8 mouse cellular contexts compared by ENCODE assay signal in genomic region chr7:19770375-19770754, GRCm38 (mm10). TPM values are rescaled to one million over a fixed set of nuclear protein-coding genes. Genes with fewer than 3 reads are reported as not detected.
DNase-seq lines count a peak whose midpoint lies in the region; ATAC-seq lines count a peak whose summit lies in the region.
"Had no signal": no experiment of that assay in that cellular context is flagged by ENCODE, and none has a peak within 500 bp of the region (broad histone marks: within the 10 kb centered on the region; RNA-seq: fewer than 3 reads in every experiment).

No protein-coding gene starts in this region.

- H3K4me3 ChIP-seq in limb, embryonic 13.5 days, result peak overlapping the region; percentile 56
- peak overlapping the region; percentile 35 for H3K4me3 ChIP-seq in midbrain, embryonic 15.5 days
- peak overlapping the region; percentile 62 for H3K4me3 ChIP-seq in stomach, embryonic 14.5 days (ENCODE audit: low read depth, low read length)

- H3K27ac ChIP-seq in limb, embryonic 13.5 days, result peak overlapping the region; percentile 56; the same call in 1 of the 2 replicates
- no peak overlapping the region for H3K27ac ChIP-seq in midbrain, embryonic 15.5 days
- peak overlapping the region; percentile 68; the same call in 1 of the 2 replicates for H3K27ac ChIP-seq in stomach, embryonic 14.5 days (ENCODE audit: low read length)

- peak; percentile 66 for ATAC-seq in common myeloid progenitor, adult 5-6 weeks (replicated peaks; ENCODE audit: low read depth, poor library complexity, severe bottlenecking)
- ATAC-seq in limb, embryonic 13.5 days (ENCODE audit: low FRiP score, low read depth), result peak; percentile 83
- ATAC-seq in midbrain, embryonic 15.5 days (replicated peaks), result peak; percentile 77
- ATAC-seq in stomach, embryonic 14.5 days (ENCODE audit: insufficient number of reproducible peaks, insufficient read depth, low FRiP score, low read depth), result peak; percentile 79

- H3K27me3 ChIP-seq in limb, embryonic 13.5 days, result 0 out of 2 replicates have a peak, but pooled peaks cover 14% of the 10 kb centered on the region
- H3K27me3 ChIP-seq in midbrain, embryonic 15.5 days (replicated peaks), result peaks cover 41% of the 10 kb centered on the region
- H3K27me3 ChIP-seq in stomach, embryonic 14.5 days (ENCODE audit: control insufficient read depth, insufficient read depth, low read length), result no peaks in the 10 kb centered on the region

- H3K9ac ChIP-seq in limb, embryonic 13.5 days, result peak overlapping the region; percentile 73
- peak overlapping the region; percentile 40 for H3K9ac ChIP-seq in midbrain, embryonic 15.5 days
- H3K9ac ChIP-seq in stomach, embryonic 14.5 days (replicated peaks; ENCODE audit: low read depth, low read length), result peak overlapping the region; percentile 65

- H3K36me3 ChIP-seq in limb, embryonic 13.5 days, result peaks cover 7% of the 10 kb centered on the region
- no peaks in the 10 kb centered on the region for H3K36me3 ChIP-seq in midbrain, embryonic 15.5 days (replicated peaks)
- peaks cover 6% of the 10 kb centered on the region for H3K36me3 ChIP-seq in stomach, embryonic 14.5 days (ENCODE audit: control insufficient read depth, insufficient read depth, low read length)

- peaks cover 33% of the 10 kb centered on the region for H3K4me1 ChIP-seq in limb, embryonic 13.5 days
- peaks cover 15% of the 10 kb centered on the region for H3K4me1 ChIP-seq in midbrain, embryonic 15.5 days
- H3K4me1 ChIP-seq in stomach, embryonic 14.5 days (ENCODE audit: control insufficient read depth, insufficient read depth, low read length), result peaks cover 26% of the 10 kb centered on the region

- peak overlapping the region; percentile 88 for H3K4me2 ChIP-seq in limb, embryonic 13.5 days (replicated peaks)
- peak overlapping the region; percentile 79 for H3K4me2 ChIP-seq in midbrain, embryonic 15.5 days
- H3K4me2 ChIP-seq in stomach, embryonic 14.5 days (replicated peaks; ENCODE audit: low read depth, low read length), result peak overlapping the region; percentile 91

- DNase-seq in ZHBTc4 (ENCODE audit: low read depth, low spot score), result peak; percentile 92
- peak; percentile 81 for DNase-seq in gastrocnemius, postnatal 25 days
- DNase-seq in induced T-regulatory cell, adult 2 months (ENCODE audit: low read depth), result peak; percentile 72

- under 1% methylated on average over 28 of the region's 28 CpGs for WGBS in limb, embryonic 13.5 days
- under 1% methylated on average over 28 of the region's 28 CpGs for WGBS in midbrain, embryonic 15.5 days
- under 1% methylated on average over 28 of the region's 28 CpGs for WGBS in stomach, embryonic 14.5 days

- no peaks in the 10 kb centered on the region for H3K9me3 ChIP-seq in limb, embryonic 13.5 days
- no peaks in the 10 kb centered on the region for H3K9me3 ChIP-seq in midbrain, embryonic 15.5 days
- H3K9me3 ChIP-seq in stomach, embryonic 14.5 days (ENCODE audit: control insufficient read depth, low read depth, low read length), result no peaks in the 10 kb centered on the region

RNA-seq across cellular contexts. Expression of gene Bcam, which starts 0.5 kb away (rescaled TPM):
- total RNA-seq in common myeloid progenitor, adult 5-6 weeks (2017), result 0.32 TPM in 1 of 2 replicates, not detected in the other
- total RNA-seq in gastrocnemius, postnatal 25 days (2021), result 10 to 100 TPM; 25.3 to 33.9 TPM
- polyA plus RNA-seq in limb, embryonic 13.5 days (2015; fragmentation: Nextera tagmentation; extraction: Ambion mirVana), result 69.0 and 72.7 TPM in 2 replicates
- polyA plus RNA-seq in midbrain, embryonic 15.5 days (2015; fragmentation: Nextera tagmentation; extraction: Ambion mirVana), result 12.4 and 13.8 TPM in 2 replicates
- polyA plus RNA-seq in stomach, embryonic 14.5 days (2014; fragmentation: Nextera tagmentation; extraction: Ambion mirVana), result 156 and 164 TPM in 2 replicates

RNA-seq across cellular contexts. Expression of gene Nectin2, which starts 20.1 kb away (rescaled TPM):
- 0.73 and 2.5 TPM in 2 replicates for total RNA-seq in common myeloid progenitor, adult 5-6 weeks (2017)
- 1 to 10 TPM; 2.1 to 3.9 TPM for total RNA-seq in gastrocnemius, postnatal 25 days (2021)
- 88.6 and 88.7 TPM in 2 replicates for polyA plus RNA-seq in limb, embryonic 13.5 days (2015; fragmentation: Nextera tagmentation; extraction: Ambion mirVana)
- polyA plus RNA-seq in midbrain, embryonic 15.5 days (2015; fragmentation: Nextera tagmentation; extraction: Ambion mirVana), result 56.3 and 60.8 TPM in 2 replicates
- polyA plus RNA-seq in stomach, embryonic 14.5 days (2014; fragmentation: Nextera tagmentation; extraction: Ambion mirVana), result 106 and 113 TPM in 2 replicates

RNA-seq across cellular contexts. Expression of gene Cblc, which starts 26.2 kb away (rescaled TPM):
- total RNA-seq in common myeloid progenitor, adult 5-6 weeks (2017), result not detected in 2 replicates
- not detected for total RNA-seq in gastrocnemius, postnatal 25 days (2021)
- polyA plus RNA-seq in limb, embryonic 13.5 days (2015; fragmentation: Nextera tagmentation; extraction: Ambion mirVana), result 4.2 and 4.9 TPM in 2 replicates
- 0.40 and 0.57 TPM in 2 replicates for polyA plus RNA-seq in midbrain, embryonic 15.5 days (2015; fragmentation: Nextera tagmentation; extraction: Ambion mirVana)
- polyA plus RNA-seq in stomach, embryonic 14.5 days (2014; fragmentation: Nextera tagmentation; extraction: Ambion mirVana), result 15.1 and 17.7 TPM in 2 replicates
- total RNA-seq: left cerebral cortex, postnatal 10 days had no signal

RNA-seq across cellular contexts. Expression of gene Bcl3, which starts 52.2 kb away (rescaled TPM):
- 1.6 and 2.4 TPM in 2 replicates for total RNA-seq in common myeloid progenitor, adult 5-6 weeks (2017)
- total RNA-seq in gastrocnemius, postnatal 25 days (2021), result 1 to 10 TPM; 1.2 TPM
- polyA plus RNA-seq in limb, embryonic 13.5 days (2015; fragmentation: Nextera tagmentation; extraction: Ambion mirVana), result 1.5 and 2.0 TPM in 2 replicates
- 0.89 and 1.7 TPM in 2 replicates for polyA plus RNA-seq in midbrain, embryonic 15.5 days (2015; fragmentation: Nextera tagmentation; extraction: Ambion mirVana)
- polyA plus RNA-seq in stomach, embryonic 14.5 days (2014; fragmentation: Nextera tagmentation; extraction: Ambion mirVana), result 10.7 and 11.5 TPM in 2 replicates

RNA-seq across cellular contexts. Expression of gene Tomm40, which starts 55.1 kb away (rescaled TPM):
- 40.1 and 47.0 TPM in 2 replicates for total RNA-seq in common myeloid progenitor, adult 5-6 weeks (2017)
- total RNA-seq in gastrocnemius, postnatal 25 days (2021), result 10 to 100 TPM; 45.1 to 45.4 TPM
- 126 and 133 TPM in 2 replicates for polyA plus RNA-seq in limb, embryonic 13.5 days (2015; fragmentation: Nextera tagmentation; extraction: Ambion mirVana)
- polyA plus RNA-seq in midbrain, embryonic 15.5 days (2015; fragmentation: Nextera tagmentation; extraction: Ambion mirVana), result 139 and 156 TPM in 2 replicates
- 91.2 and 108 TPM in 2 replicates for polyA plus RNA-seq in stomach, embryonic 14.5 days (2014; fragmentation: Nextera tagmentation; extraction: Ambion mirVana)
